Mouse (Mus musculus): ENCODE data around the gene Insig2. TPM values are rescaled to one million over a fixed set of nuclear protein-coding genes. Genes with fewer than 3 reads are reported as not detected.

Insig2 gene
- polyA plus RNA-seq, 1 experiment from 2014 or later, result 16.0 TPM

- H3K27me3 ChIP-seq (replicated peaks; ENCODE audit: control insufficient read depth, insufficient read depth, low read length), result no peaks in the 10 kb centered on the region
- H3K4me2 ChIP-seq (ENCODE audit: low read length), result no peak overlapping the region
- H3K9ac ChIP-seq (ENCODE audit: low read length), result no peak overlapping the region
- no peak overlapping the region for H3K4me3 ChIP-seq (ENCODE audit: low read depth, low read length)
- H3K36me3 ChIP-seq (ENCODE audit: control insufficient read depth, insufficient read depth, low read length), result no peaks in the 10 kb centered on the region
- no peak overlapping the region for H3K27ac ChIP-seq (ENCODE audit: low read depth)
- H3K9me3 ChIP-seq (ENCODE audit: control insufficient read depth, low read length), result no peaks in the 10 kb centered on the region
- no peak for DNase-seq (ENCODE audit: low spot score)
- H3K4me1 ChIP-seq (replicated peaks; ENCODE audit: control insufficient read depth, insufficient read depth, low read length), result no peaks in the 10 kb centered on the region
- ATAC-seq (replicated peaks; ENCODE audit: low FRiP score, low TSS enrichment, low read depth), result no peak
- 79% methylated on average over 3 of the region's 3 CpGs for WGBS
Measured at GRCm38 (mm10) chr1:121278370-121278769, 54.0 kb downstream of the Insig2 start.

GRCm38 (mm10) chr1:121277466-121277865 is 54.9 kb downstream of the Insig2 start:
- Histone ChIP-seq H3K36me3 (ENCODE audit: control insufficient read depth, insufficient read depth, low read length) (no peaks in the 10 kb centered on the region), H3K9me3 (ENCODE audit: control insufficient read depth, low read length) (no peaks in the 10 kb centered on the region), H3K4me2 (ENCODE audit: low read length) (no peak overlapping the region), H3K4me3 (ENCODE audit: low read depth, low read length) (no peak overlapping the region), H3K27me3 (replicated peaks; ENCODE audit: control insufficient read depth, insufficient read depth, low read length) (no peaks in the 10 kb centered on the region), H3K4me1 (replicated peaks; ENCODE audit: control insufficient read depth, insufficient read depth, low read length) (no peaks in the 10 kb centered on the region), H3K9ac (ENCODE audit: low read length) (no peak overlapping the region), H3K27ac (ENCODE audit: low read depth) (no peak overlapping the region)
- no peak for DNase-seq (ENCODE audit: low spot score)
- WGBS, result 87% methylated on average over 4 of the region's 4 CpGs
- ATAC-seq (replicated peaks; ENCODE audit: low FRiP score, low TSS enrichment, low read depth), result no peak

GRCm38 (mm10) chr1:121275961-121276506 is 56.4 kb downstream of the Insig2 start:
- Histone ChIP-seq H3K9ac (ENCODE audit: low read length) (no peak overlapping the region), H3K4me1 (replicated peaks; ENCODE audit: control insufficient read depth, insufficient read depth, low read length) (no peaks in the 10 kb centered on the region), H3K36me3 (ENCODE audit: control insufficient read depth, insufficient read depth, low read length) (no peaks in the 10 kb centered on the region), H3K27me3 (replicated peaks; ENCODE audit: control insufficient read depth, insufficient read depth, low read length) (no peaks in the 10 kb centered on the region), H3K4me3 (ENCODE audit: low read depth, low read length) (no peak overlapping the region), H3K9me3 (ENCODE audit: control insufficient read depth, low read length) (no peaks in the 10 kb centered on the region), H3K27ac (ENCODE audit: low read depth) (no peak overlapping the region), H3K4me2 (ENCODE audit: low read length) (no peak overlapping the region)
- DNase-seq (ENCODE audit: low spot score), result no peak
- no peak for ATAC-seq (replicated peaks; ENCODE audit: low FRiP score, low TSS enrichment, low read depth)
- WGBS, result 73% methylated on average over 3 of the region's 3 CpGs

- Histone ChIP-seq H3K4me1 (replicated peaks; ENCODE audit: control insufficient read depth, insufficient read depth, low read length) (no peaks in the 10 kb centered on the region), H3K4me3 (ENCODE audit: low read depth, low read length) (no peak overlapping the region), H3K9me3 (ENCODE audit: control insufficient read depth, low read length) (no peaks in the 10 kb centered on the region), H3K27me3 (replicated peaks; ENCODE audit: control insufficient read depth, insufficient read depth, low read length) (no peaks in the 10 kb centered on the region), H3K27ac (ENCODE audit: low read depth) (no peak overlapping the region), H3K9ac (ENCODE audit: low read length) (no peak overlapping the region), H3K4me2 (ENCODE audit: low read length) (no peak overlapping the region), H3K36me3 (ENCODE audit: control insufficient read depth, insufficient read depth, low read length) (no peaks in the 10 kb centered on the region)
- 64% methylated on average over 9 of the region's 9 CpGs for WGBS
- DNase-seq (ENCODE audit: low spot score), result peak; percentile 38
- ATAC-seq (replicated peaks; ENCODE audit: low FRiP score, low TSS enrichment, low read depth), result no peak
Measured at GRCm38 (mm10) chr1:121260171-121260741, 72.1 kb downstream of the Insig2 start.

Other genes with a start within 250 kb of the Insig2 start
- 9.3 and 10.1 TPM in 2 replicates for gene Ccdc93, start 98.5 kb upstream of the Insig2 start, polyA plus RNA-seq (2014; fragmentation: Nextera tagmentation; extraction: Ambion mirVana)
- gene Htr5b, start 195.9 kb upstream of the Insig2 start, polyA plus RNA-seq (2014; fragmentation: Nextera tagmentation; extraction: Ambion mirVana), result 0.09 TPM in 1 of 2 replicates, not detected in the other
- gene Ddx18, start 235.4 kb upstream of the Insig2 start, polyA plus RNA-seq (2014; fragmentation: Nextera tagmentation; extraction: Ambion mirVana), result 78.1 and 84.1 TPM in 2 replicates